Mouse (Mus musculus) CD8-positive naive resting alpha-beta T cell, adult 2 months (primary cell): ENCODE results near the gene Proser3.

Source experiments
- DNase-seq, 2 experiments: peaks; one replicate each; pipeline ENCODE4 v3.0.0; 2022; ENCODE audit warnings: low read depth in 2 of 2, low spot score in 2 of 2

Proser3 gene

DNA sequence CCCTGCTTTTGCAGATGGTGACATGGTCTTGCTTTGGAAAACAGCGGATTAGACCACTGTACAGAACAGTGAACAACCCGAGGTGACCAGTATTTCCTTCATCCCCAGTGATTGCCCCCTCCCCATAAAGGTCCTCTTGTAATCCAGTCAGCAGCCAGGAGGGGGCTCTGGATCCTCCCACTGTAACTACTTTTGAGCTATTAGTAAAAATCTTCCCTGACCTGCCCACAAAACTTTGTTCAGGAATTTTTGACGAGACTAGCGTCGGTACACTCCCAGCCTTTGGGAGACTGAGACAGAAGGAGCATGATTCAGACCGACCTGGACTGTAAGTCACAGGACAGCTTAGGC is 61.2 kb downstream of the Proser3 start:
- DNase-seq, result no peak

DNA sequence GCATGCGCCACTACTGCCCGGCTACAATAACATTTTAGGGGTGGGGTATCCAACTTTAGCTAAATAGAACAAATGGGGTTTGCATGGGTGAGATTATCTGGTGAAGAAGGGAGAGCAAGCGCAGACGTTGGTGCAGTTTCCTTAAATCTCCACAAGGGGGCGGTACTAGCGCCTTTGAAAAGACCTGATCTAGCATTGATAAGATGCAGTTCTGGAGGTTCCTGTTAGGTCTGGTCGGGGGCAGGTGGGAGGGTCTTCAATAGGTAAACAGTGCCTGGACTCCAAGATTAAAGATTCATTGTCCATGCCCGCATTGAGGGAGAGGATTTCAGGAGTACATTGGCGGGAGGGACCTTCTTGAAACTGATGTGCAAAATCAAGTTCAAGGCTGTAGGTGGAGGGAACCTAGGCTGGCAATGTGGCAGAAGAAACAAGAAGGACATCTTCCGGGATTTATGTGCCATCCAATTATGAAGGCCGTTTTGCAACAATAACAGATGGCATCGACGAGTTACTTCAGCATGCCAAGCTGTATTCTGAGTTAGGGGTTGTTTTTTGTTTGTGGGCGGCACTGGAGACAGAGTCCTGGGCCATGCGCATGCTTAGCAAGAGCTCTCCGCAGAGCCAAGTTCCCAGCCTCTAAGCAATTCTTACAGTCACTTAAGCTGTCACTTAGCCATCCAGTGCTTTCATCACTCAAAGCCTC is 61.7 kb downstream of the Proser3 start:
- peak; percentile 14 to 41 for DNase-seq
